Mouse (Mus musculus) adrenal gland, adult 8-10 months (tissue): ENCODE measurements around the gene Fam189a2. TPM values are rescaled to one million over a fixed set of nuclear protein-coding genes. Genes with fewer than 3 reads are reported as not detected.
A peak's percentile ranks its signal among the peaks of the same experiment; 100 is the strongest.

Experiments
- DNase-seq: peaks from one replicate; pipeline ENCODE4 v3.0.0; 2022
- total RNA-seq, 4 experiments: library from RNA; stranded (reverse); gene quantifications; 2 replicates each; pipeline ENCODE4 v1.2.4; 2022

The Fam189a2 gene
- total RNA-seq, 4 experiments from 2014 or later: 8.0 to 16.6 (median 11.7) TPM

GRCm38 (mm10) chr19:23971391-23971790, 59.4 kb downstream of the Fam189a2 start:
- DNase-seq: peak; percentile 69

- DNase-seq: no peak
These were observed 60.4 kb downstream of the Fam189a2 start for GRCm38 (mm10) chr19:23970374-23970773.

GRCm38 (mm10) chr19:23968862-23969225, 62.0 kb downstream of the Fam189a2 start:
- DNase-seq: no peak

- no peak for DNase-seq
These were observed 62.5 kb downstream of the Fam189a2 start for GRCm38 (mm10) chr19:23968125-23968861.

- DNase-seq: peak; percentile 66
These were observed 63.7 kb downstream of the Fam189a2 start for GRCm38 (mm10) chr19:23967156-23967555.

GRCm38 (mm10) chr19:23966376-23966775, 64.4 kb downstream of the Fam189a2 start:
- DNase-seq: no peak

GRCm38 (mm10) chr19:23964401-23964910, 66.4 kb downstream of the Fam189a2 start:
- DNase-seq: no peak

GRCm38 (mm10) chr19:23961516-23961915, 69.3 kb downstream of the Fam189a2 start:
- no peak for DNase-seq

GRCm38 (mm10) chr19:23960831-23961447, 69.9 kb downstream of the Fam189a2 start:
- DNase-seq: no peak

- DNase-seq: no peak
These were observed 70.5 kb downstream of the Fam189a2 start for GRCm38 (mm10) chr19:23960275-23960674.

GRCm38 (mm10) chr19:23959870-23960269, 70.9 kb downstream of the Fam189a2 start:
- no peak for DNase-seq

- no peak for DNase-seq
These were observed 71.9 kb downstream of the Fam189a2 start for GRCm38 (mm10) chr19:23958925-23959324.

- no peak for DNase-seq
These were observed 73.3 kb downstream of the Fam189a2 start for GRCm38 (mm10) chr19:23957563-23957962.

- no peak for DNase-seq
These were observed 74.4 kb downstream of the Fam189a2 start for GRCm38 (mm10) chr19:23956299-23956975.

GRCm38 (mm10) chr19:23955461-23955860, 75.4 kb downstream of the Fam189a2 start:
- DNase-seq: no peak

- DNase-seq: no peak
These were observed 82.4 kb downstream of the Fam189a2 start for GRCm38 (mm10) chr19:23948301-23949000.

- no peak for DNase-seq
These were observed 82.9 kb downstream of the Fam189a2 start for GRCm38 (mm10) chr19:23947871-23948270.

- no peak for DNase-seq
These were observed 84.1 kb downstream of the Fam189a2 start for GRCm38 (mm10) chr19:23946751-23947150.

- no peak for DNase-seq
These were observed 84.7 kb downstream of the Fam189a2 start for GRCm38 (mm10) chr19:23946026-23946685.

GRCm38 (mm10) chr19:23942886-23943285, 87.9 kb downstream of the Fam189a2 start:
- no peak for DNase-seq

- DNase-seq: no peak
These were observed 89.3 kb downstream of the Fam189a2 start for GRCm38 (mm10) chr19:23941422-23941949.

GRCm38 (mm10) chr19:23930826-23931225, 100.0 kb downstream of the Fam189a2 start:
- no peak for DNase-seq
